Mouse (Mus musculus): ENCODE data around the gene Acss3. TPM values are rescaled to one million over a fixed set of nuclear protein-coding genes. Genes with fewer than 3 reads are reported as not detected.

The Acss3 gene
- total RNA-seq, 2 experiments from 2014 or later, result 0.82 to 1.2 TPM

DNA sequence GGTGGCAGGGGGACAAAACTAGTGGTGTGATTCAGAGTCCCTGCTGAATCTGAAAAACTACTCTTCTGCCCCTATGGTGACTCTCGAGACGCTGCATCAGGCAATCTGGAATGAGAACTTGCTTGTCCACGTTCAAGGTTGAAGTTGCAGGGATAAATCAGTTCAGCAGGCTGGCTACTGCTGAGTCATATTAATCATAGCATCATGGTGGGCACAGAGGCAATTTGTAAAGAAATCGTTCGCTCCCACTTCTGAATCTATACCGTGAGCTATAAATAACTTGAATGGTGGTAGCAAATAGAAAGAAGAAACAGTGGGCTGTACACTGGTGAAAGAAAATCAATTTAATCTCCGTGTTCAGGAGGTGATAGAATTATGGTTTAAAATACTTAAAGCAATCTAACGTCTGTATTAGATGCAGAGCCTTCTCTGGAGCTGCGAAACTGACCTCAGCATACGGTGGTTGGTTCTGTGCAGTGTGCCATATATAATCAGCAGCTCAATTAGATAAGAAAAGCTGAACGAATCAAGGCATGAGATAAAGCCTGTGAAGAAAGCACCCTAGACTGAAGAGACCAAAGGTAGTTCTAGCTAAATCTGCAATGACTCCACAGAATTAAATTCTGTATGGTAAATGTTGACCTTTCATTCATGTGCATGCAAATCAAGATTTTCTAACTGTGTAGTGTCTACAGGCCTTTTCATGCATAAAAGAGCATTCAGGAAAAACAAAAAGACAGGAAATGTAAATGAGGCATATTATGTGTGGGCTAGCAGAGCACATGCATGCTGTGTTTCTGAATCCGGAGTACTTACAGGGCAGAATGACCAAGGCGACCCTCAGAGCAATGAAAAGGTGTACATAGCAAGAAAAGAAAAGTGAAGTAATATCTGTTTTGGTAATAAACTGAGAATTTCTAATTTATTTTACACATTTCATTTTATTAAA is 148.0 kb downstream of the Acss3 start:
- intact Hi-C loops (cut with DNase I), result no loop called here
- TF ChIP-seq CTCF (IDR thresholded peaks at IDR 0.05), result no peak
- H3K27ac ChIP-seq, result no peak overlapping the region
- H3K4me3 ChIP-seq, result no peak overlapping the region
- DNase-seq (ENCODE audit: extremely low spot score in 1 of 2, low spot score in 2 of 2), result no peak

DNA sequence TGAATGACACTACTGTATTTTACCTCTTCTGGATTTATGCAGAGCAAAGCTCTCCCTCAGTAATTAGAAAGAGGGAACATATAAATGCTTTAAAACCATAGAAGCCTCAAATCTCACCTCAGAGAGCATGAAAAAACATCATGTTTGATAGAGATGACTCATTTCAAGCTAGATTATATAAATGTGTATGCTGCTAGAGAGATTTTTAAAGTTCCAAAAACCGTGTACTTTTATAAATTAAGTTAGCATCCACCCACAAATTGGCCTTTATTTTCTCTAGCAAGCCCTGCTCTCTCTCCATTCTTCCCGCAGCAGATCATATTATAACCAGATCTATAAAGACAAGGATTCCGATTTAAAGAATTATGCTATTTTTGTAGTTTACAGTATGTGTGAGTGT is 164.4 kb downstream of the Acss3 start:
- no peak for TF ChIP-seq CTCF (IDR thresholded peaks at IDR 0.05)
- DNase-seq (ENCODE audit: extremely low spot score in 1 of 2, low spot score in 2 of 2), result no peak
- intact Hi-C loops (cut with DNase I), result no loop called here
- H3K27ac ChIP-seq, result peak overlapping the region; percentile 54; the same call in 1 of the 2 replicates
- no peak overlapping the region for H3K4me3 ChIP-seq

DNA sequence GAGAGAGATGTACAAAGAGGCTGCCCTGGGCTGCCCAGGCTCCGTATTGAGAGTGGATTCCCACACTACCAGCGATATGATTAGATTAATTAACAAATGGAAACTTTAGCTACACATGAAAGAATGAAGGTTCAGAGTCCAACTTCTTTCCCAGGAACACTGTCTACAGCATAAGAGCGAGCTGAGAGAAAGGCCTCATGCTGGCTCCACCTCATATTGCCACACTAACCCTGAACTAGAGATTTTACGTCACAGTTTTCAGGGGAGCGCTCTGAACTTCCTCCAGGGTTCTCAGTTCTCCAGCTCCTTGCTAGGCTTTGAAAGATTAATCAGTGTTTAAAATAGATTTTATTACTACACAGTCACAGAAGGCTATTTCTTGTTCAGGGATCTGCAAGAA is 182.1 kb downstream of the Acss3 start:
- DNase-seq (ENCODE audit: extremely low spot score in 1 of 2, low spot score in 2 of 2), result no peak
- Histone ChIP-seq H3K4me3 (no peak overlapping the region), H3K27ac (no peak overlapping the region)
- no peak for TF ChIP-seq CTCF (IDR thresholded peaks at IDR 0.05)
- intact Hi-C loops (cut with DNase I), result no loop called here

DNA sequence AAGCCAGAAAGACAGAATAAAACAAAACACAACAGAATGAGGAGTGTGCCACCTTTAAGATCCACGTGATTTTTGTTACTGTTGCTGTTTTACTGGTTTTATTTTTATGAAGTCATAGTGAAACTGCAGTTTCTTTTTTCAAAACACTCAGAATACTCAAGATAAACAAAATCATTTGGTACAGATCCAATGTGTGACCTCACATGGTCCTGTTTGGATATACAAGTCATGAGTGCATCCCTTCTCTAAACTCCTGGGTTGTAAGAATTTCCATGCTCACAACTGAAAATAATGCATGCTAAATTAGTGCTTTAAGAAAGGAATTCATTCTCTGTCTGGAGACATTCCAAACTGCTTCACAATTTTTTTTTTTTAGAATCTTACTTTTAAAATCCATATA is 184.0 kb downstream of the Acss3 start:
- no peak for TF ChIP-seq CTCF (IDR thresholded peaks at IDR 0.05)
- Histone ChIP-seq H3K27ac (no peak overlapping the region), H3K4me3 (no peak overlapping the region)
- DNase-seq (ENCODE audit: extremely low spot score in 1 of 2, low spot score in 2 of 2), result no peak
- intact Hi-C loops (cut with DNase I), result loop anchor here (5.0 kb wide), 1 partner anchor 233 kb away; no protein-coding TSS in a partner anchor

DNA sequence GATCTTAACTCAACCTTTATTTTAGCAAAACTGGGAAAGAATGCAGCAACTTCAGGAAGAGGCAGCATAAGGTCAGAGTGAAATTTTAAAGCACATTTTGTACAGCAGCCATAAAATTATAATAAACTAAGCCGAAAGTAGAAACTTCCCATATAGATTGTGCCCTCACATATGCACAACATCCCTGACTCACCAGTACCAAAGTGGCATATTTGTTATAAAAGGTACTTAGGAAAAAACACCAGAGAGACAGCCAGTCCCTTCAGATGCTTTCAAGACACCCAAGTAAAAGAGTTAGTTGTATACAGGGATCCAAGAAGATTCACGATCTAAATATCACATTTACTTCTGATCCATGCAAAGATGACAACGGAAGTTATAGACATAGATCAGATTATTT is 184.6 kb downstream of the Acss3 start:
- DNase-seq (ENCODE audit: extremely low spot score in 1 of 2, low spot score in 2 of 2), result no peak
- TF ChIP-seq CTCF (IDR thresholded peaks at IDR 0.05), result no peak
- H3K27ac ChIP-seq, result peak overlapping the region; percentile 48; the same call in 1 of the 2 replicates
- no peak overlapping the region for H3K4me3 ChIP-seq
- intact Hi-C loops (cut with DNase I), result loop anchor here (5.0 kb wide), 1 partner anchor 233 kb away; no protein-coding TSS in a partner anchor

DNA sequence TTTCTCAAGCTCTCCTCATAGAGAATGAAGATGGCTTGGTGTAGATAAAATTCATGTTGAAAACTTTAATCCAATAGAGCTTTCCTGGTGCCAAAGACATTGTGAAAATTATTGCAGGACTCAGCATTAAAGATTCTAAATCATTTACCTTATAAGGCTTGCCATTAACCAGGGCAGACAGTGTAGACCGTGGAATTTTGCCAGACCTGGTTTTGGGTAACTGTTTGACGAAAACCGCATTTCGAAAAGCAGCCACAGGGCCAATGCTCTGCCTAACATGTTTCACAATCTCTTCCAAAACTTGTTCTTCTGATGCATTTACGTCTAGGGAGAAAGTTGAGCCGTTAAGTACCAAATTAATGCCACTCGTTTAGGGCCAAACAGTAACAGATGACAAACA is 186.5 kb downstream of the Acss3 start:
- no peak for TF ChIP-seq CTCF (IDR thresholded peaks at IDR 0.05)
- H3K4me3 ChIP-seq, result no peak overlapping the region
- H3K27ac ChIP-seq, result no peak overlapping the region
- intact Hi-C loops (cut with DNase I), result loop anchor here (5.0 kb wide), 1 partner anchor 235 kb away; no protein-coding TSS in a partner anchor
- no peak for DNase-seq (ENCODE audit: extremely low spot score in 1 of 2, low spot score in 2 of 2)

DNA sequence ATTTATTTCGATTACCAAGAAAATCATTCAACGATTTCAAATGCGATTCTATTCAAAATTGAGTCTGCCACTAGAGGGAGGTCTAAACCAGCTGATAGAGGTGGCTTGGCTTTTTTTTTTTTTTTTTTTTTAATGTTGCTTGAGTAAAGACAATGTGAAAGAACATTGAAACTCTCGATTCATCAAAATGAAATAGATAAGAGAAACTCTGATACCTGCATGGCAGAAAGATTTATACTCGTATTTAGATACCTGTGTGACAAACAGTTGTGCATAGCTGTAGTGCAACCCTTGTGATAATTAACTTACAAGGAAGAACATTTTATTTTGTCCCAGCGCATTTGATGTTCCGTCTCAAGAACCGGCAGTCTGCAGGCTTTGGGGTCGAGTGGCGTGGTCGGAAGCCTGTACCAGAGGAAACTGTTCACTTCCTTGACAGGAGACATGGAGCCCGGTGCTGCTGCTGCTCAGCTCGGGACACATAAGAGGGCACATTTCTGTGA is 190.8 kb downstream of the Acss3 start:
- DNase-seq (ENCODE audit: extremely low spot score in 1 of 2, low spot score in 2 of 2), result no peak
- intact Hi-C loops (cut with DNase I), result loop anchor here (1.0 to 5.0 kb wide), 5 partner anchors 325 to 815 kb away; partner anchors contain the start of gene Lin7a
- TF ChIP-seq CTCF (IDR thresholded peaks at IDR 0.05), result peak; percentile 71
- H3K4me3 ChIP-seq, result peak overlapping the region; percentile 13; the same call in 1 of the 2 replicates
- H3K27ac ChIP-seq, result no peak overlapping the region

DNA sequence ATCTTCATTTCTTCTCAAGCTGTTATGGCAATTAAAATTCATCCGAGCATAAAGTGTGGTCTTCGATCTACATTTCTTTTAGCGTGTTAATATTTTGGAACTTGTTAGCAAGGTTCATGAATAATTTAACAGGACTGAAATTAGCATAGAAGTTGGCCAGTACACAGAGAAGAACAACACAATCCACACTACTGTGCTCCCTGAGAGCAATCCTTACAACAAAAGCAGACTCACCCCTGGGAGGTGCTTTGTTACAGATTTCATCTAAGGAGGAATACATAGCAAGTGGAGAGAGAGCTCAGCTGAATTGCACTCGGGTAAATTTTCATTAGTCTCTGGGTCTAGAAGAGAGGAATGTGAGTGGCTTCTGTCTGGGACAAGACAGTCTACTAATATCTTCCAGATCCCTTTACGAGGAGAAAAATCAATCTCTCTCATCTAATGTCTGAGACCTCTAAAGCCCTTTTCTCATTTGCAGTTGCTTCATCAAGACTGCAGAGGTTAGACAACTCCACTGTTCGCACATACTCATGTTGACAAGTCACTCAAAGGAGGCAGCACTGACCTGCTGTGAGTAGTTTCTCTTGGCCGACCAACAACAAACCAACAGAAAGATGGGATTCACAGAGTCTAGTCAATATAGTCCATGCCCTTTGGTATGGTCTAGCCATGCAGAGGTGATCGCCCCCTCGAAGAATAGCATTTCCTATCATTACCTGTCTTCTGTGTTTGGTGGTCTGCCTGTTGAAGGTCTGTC is 194.7 kb downstream of the Acss3 start:
- TF ChIP-seq CTCF (IDR thresholded peaks at IDR 0.05), result no peak
- Histone ChIP-seq H3K27ac (no peak overlapping the region), H3K4me3 (no peak overlapping the region)
- DNase-seq (ENCODE audit: extremely low spot score in 1 of 2, low spot score in 2 of 2), result no peak
- intact Hi-C loops (cut with DNase I), result no loop called here

DNA sequence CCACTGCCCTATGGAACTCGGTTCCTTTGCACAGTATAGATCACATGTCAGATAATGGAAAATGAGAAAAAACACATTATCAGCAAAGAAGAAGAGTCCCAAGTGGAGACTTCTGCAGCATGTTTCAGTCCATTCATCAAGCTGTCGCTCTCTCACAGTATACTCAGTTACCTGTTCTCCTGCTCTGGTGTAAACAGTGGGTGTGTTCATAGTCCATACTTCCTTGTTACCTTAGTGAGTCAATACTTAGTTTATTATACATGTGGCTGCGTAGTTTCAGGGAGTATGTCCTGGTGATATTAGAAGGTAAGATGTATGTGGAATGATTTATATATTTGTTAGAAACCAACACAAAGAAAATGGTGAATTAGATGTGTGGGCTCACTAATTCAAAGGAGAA is 198.7 kb downstream of the Acss3 start:
- no peak for DNase-seq (ENCODE audit: extremely low spot score in 1 of 2, low spot score in 2 of 2)
- H3K27ac ChIP-seq, result no peak overlapping the region
- H3K4me3 ChIP-seq, result no peak overlapping the region
- intact Hi-C loops (cut with DNase I), result no loop called here
- TF ChIP-seq CTCF (IDR thresholded peaks at IDR 0.05), result no peak

DNA sequence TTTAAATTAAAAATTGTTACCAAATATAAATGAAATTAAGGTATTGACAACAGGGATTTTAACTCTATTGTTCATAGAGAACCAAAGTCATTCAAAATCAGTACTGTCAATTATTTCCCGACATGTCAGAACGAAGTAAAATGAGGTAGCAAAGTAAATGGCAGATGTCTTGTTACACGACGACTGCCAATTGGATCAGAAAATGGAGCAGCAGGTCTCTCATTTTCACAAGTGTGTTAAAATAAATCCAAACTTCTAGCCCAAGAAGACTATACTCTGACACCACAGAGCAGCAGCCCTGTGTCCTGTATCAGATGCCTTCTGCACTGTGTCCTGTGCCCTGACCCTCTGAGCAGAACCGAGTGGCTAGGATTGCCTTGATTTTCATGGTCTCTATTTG is 199.1 kb downstream of the Acss3 start:
- Histone ChIP-seq H3K4me3 (no peak overlapping the region), H3K27ac (no peak overlapping the region)
- DNase-seq (ENCODE audit: extremely low spot score in 1 of 2, low spot score in 2 of 2), result no peak
- no peak for TF ChIP-seq CTCF (IDR thresholded peaks at IDR 0.05)
- intact Hi-C loops (cut with DNase I), result no loop called here

DNA sequence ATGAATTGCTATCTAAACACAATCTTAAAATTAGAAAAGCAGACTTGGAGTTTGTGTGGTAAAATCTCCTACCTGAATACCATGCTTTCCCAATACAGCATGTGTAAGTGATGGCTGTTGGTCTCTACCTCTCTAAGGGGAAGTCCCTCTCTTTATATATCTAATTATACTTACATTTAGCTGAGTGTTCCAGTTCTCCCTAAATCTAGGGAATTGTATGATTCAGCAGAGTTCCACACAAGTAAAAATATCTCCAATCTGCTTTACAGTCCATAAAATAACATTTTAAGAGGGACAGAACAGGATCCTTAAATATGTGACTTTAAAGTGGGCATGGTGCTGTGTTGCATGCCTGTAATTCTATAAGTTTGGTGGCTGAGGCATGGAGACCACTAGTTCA is 208.6 kb downstream of the Acss3 start:
- no peak overlapping the region; the same call in 1 of the 2 replicates for H3K27ac ChIP-seq
- DNase-seq (ENCODE audit: extremely low spot score in 1 of 2, low spot score in 2 of 2), result no peak
- TF ChIP-seq CTCF (IDR thresholded peaks at IDR 0.05), result no peak
- intact Hi-C loops (cut with DNase I), result loop anchor here (5.0 kb wide), 1 partner anchor 308 kb away; no protein-coding TSS in a partner anchor
- no peak overlapping the region for H3K4me3 ChIP-seq

DNA sequence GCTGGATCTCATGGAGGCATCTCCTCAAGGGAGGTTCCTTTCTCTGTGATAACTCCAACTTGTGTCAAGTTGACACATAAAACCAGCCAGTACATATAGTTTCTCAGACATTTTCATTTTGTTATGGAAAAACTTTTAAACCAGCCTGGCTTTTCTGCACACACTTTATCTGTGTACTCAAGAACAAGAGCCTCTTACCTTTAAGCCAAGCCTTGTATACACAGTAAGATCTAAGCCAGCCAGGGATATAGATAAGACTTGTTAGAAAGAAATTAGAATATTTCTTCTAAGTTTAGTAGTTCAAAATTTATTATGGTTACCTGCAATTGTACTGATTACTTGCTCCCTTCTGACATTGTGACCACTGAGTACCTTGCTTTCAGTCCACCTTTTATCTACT is 209.2 kb downstream of the Acss3 start:
- no peak for DNase-seq (ENCODE audit: extremely low spot score in 1 of 2, low spot score in 2 of 2)
- Histone ChIP-seq H3K27ac (no peak overlapping the region; the same call in 1 of the 2 replicates), H3K4me3 (no peak overlapping the region)
- no peak for TF ChIP-seq CTCF (IDR thresholded peaks at IDR 0.05)
- intact Hi-C loops (cut with DNase I), result loop anchor here (5.0 kb wide), 1 partner anchor 307 kb away; no protein-coding TSS in a partner anchor
